Mouse (Mus musculus) MEL (cell line): ENCODE data around the gene Gm21969. TPM values are rescaled to one million over a fixed set of nuclear protein-coding genes. Genes with fewer than 3 reads are reported as not detected.

Experiments used
- DNase-seq: peaks from one replicate; pipeline ENCODE4 v3.0.0; 2011; ENCODE audit warnings: low read depth, low spot score
- H3K27ac ChIP-seq: 2 replicates; pipeline ENCODE4 v1.5.1; 2012; ENCODE audit warnings: low read depth, mild to moderate bottlenecking, control low read depth, low read length, moderate library complexity; ENCODE audit not compliant: control insufficient read depth
- H3K27me3 ChIP-seq, 2 experiments: fragments of 150-350 bp in 1 of 2; sonication (generic) in 1 of 2; 2 replicates each; pipeline ENCODE4 v1.6.1; 2012; ENCODE audit warnings: low read length in 2 of 2, mild to moderate bottlenecking in 2 of 2, improper control_type of control experiment in 1 of 2, moderate library complexity in 1 of 2; ENCODE audit not compliant: insufficient read depth in 2 of 2, control insufficient read depth in 1 of 2
- H3K36me3 ChIP-seq, 2 experiments: 2 replicates each; pipeline ENCODE4 v1.6.1; 2012 to 2014; ENCODE audit warnings: low read length in 2 of 2, improper control_type of control experiment in 1 of 2, inconsistent platforms in 1 of 2, mild to moderate bottlenecking in 1 of 2; ENCODE audit not compliant: insufficient read depth in 2 of 2, control insufficient read depth in 1 of 2
- H3K4me1 ChIP-seq, 2 experiments: fragments of 150-350 bp in 1 of 2; sonication (generic) in 1 of 2; 2 replicates each; pipeline ENCODE4 v1.6.1; 2012; ENCODE audit warnings: low read length in 2 of 2, improper control_type of control experiment in 1 of 2, mild to moderate bottlenecking in 1 of 2; ENCODE audit not compliant: insufficient read depth in 2 of 2, control insufficient read depth in 1 of 2
- H3K4me3 ChIP-seq, 2 experiments: fragments of 150-350 bp in 1 of 2; sonication (generic) in 1 of 2; 2 replicates each; pipeline ENCODE4 v1.5.1; 2012; ENCODE audit warnings: low read depth in 2 of 2, low read length in 2 of 2, mild to moderate bottlenecking in 2 of 2, moderate library complexity in 2 of 2, control low read depth in 1 of 2, improper control_type of control experiment in 1 of 2; ENCODE audit not compliant: control insufficient read depth in 1 of 2, insufficient read depth in 1 of 2
- H3K79me2 ChIP-seq: 2 replicates; pipeline ENCODE4 v1.6.1; 2012; ENCODE audit warnings: mild to moderate bottlenecking, low read length, moderate library complexity; ENCODE audit not compliant: control insufficient read depth, poor library complexity, insufficient read depth
- H3K9ac ChIP-seq: 2 replicates; pipeline ENCODE4 v1.6.1; 2012; ENCODE audit warnings: low read depth, mild to moderate bottlenecking, control low read depth, low read length, moderate library complexity; ENCODE audit not compliant: control insufficient read depth, poor library complexity, severe bottlenecking
- H3K9me3 ChIP-seq: fragments of 150-350 bp; sonication (generic); replicated peaks from 2 replicates; pipeline ENCODE4 v1.6.1; 2012; ENCODE audit warnings: mild to moderate bottlenecking, low read length, improper control_type of control experiment, moderate library complexity; ENCODE audit not compliant: insufficient read depth
- BHLHE40 ChIP-seq: IDR thresholded peaks from 2 replicates; pipeline ENCODE4 v1.6.1; 2012; ENCODE audit warnings: low read depth, mild to moderate bottlenecking, inconsistent platforms, low read length, improper control_type of control experiment, borderline replicate concordance
- CHD2 ChIP-seq: IDR thresholded peaks from 2 replicates; pipeline ENCODE4 v1.6.1; 2011; ENCODE audit warnings: low read length, improper control_type of control experiment
- CTCF ChIP-seq, 3 experiments: IDR thresholded peaks in 2 of 3; conservative IDR thresholded peaks in 1 of 3; 2 replicates each; pipeline ENCODE4 v1.5.1; 2011 to 2012; ENCODE audit warnings: low read length in 3 of 3, low read depth in 2 of 3, mild to moderate bottlenecking in 2 of 3, improper control_type of control experiment in 1 of 3, inconsistent platforms in 1 of 3, mixed read lengths in 1 of 3, moderate library complexity in 1 of 3; ENCODE audit not compliant: control insufficient read depth in 1 of 3, insufficient read depth in 1 of 3, poor library complexity in 1 of 3, severe bottlenecking in 1 of 3
- ELF1 ChIP-seq: IDR thresholded peaks from 2 replicates; pipeline ENCODE4 v1.6.1; 2014; ENCODE audit warnings: low read depth, mild to moderate bottlenecking, inconsistent platforms, low read length, improper control_type of control experiment, moderate library complexity
- EP300 ChIP-seq, 2 experiments: IDR thresholded peaks; 2 replicates each; pipeline ENCODE4 v1.6.1; 2011; ENCODE audit warnings: improper control_type of control experiment in 2 of 2, low read length in 2 of 2, low read depth in 1 of 2, mild to moderate bottlenecking in 1 of 2
- ETS1 ChIP-seq: IDR thresholded peaks from 2 replicates; pipeline ENCODE4 v1.6.1; 2012; ENCODE audit warnings: low read depth, mild to moderate bottlenecking, inconsistent platforms, low read length, improper control_type of control experiment, moderate library complexity
- GABPA ChIP-seq: IDR thresholded peaks from 2 replicates; pipeline ENCODE4 v1.6.1; 2012; ENCODE audit warnings: low read depth, mild to moderate bottlenecking, inconsistent platforms, low read length, improper control_type of control experiment, moderate library complexity
- GATA1 ChIP-seq: IDR thresholded peaks from 2 replicates; pipeline ENCODE4 v1.6.1; 2011; ENCODE audit warnings: low read depth, low read length, improper control_type of control experiment
- JUND ChIP-seq: IDR thresholded peaks from 2 replicates; pipeline ENCODE4 v1.6.1; 2011; ENCODE audit warnings: low read depth, mild to moderate bottlenecking, improper control_type of control experiment, low read length
- KAT2A ChIP-seq: conservative IDR thresholded peaks from 2 replicates; pipeline ENCODE4 v1.6.1; 2012; ENCODE audit warnings: low read depth, low read length, improper control_type of control experiment, inconsistent platforms
- MAFK ChIP-seq: IDR thresholded peaks from 2 replicates; pipeline ENCODE4 v1.6.1; 2011; ENCODE audit warnings: low read depth, mild to moderate bottlenecking, low read length, improper control_type of control experiment, borderline replicate concordance
- MAX ChIP-seq: IDR thresholded peaks from 2 replicates; pipeline ENCODE4 v1.6.1; 2011; ENCODE audit warnings: low read length, improper control_type of control experiment
- MYC ChIP-seq: IDR thresholded peaks from 2 replicates; pipeline ENCODE4 v1.6.1; 2011; ENCODE audit warnings: low read depth, mild to moderate bottlenecking, low read length, improper control_type of control experiment, moderate library complexity
- NELFE ChIP-seq: IDR thresholded peaks from 2 replicates; pipeline ENCODE4 v1.6.1; 2011; ENCODE audit warnings: low read depth, low read length, improper control_type of control experiment
- NRF1 ChIP-seq: IDR thresholded peaks from 2 replicates; pipeline ENCODE4 v1.6.1; 2014; ENCODE audit warnings: low read depth, mild to moderate bottlenecking, inconsistent platforms, low read length, improper control_type of control experiment, moderate library complexity; ENCODE audit not compliant: poor library complexity, insufficient read depth, severe bottlenecking
- POLR2A ChIP-seq, 2 experiments: IDR thresholded peaks; 2 replicates each; pipeline ENCODE4 v1.6.1; 2011 to 2012; ENCODE audit warnings: low read length in 2 of 2, mild to moderate bottlenecking in 2 of 2, control low read depth in 1 of 2, improper control_type of control experiment in 1 of 2, low read depth in 1 of 2, moderate library complexity in 1 of 2; ENCODE audit not compliant: control insufficient read depth in 1 of 2, insufficient read depth in 1 of 2, poor library complexity in 1 of 2
- POLR2AphosphoS2 ChIP-seq: IDR thresholded peaks from 2 replicates; pipeline ENCODE4 v1.6.1; 2011; ENCODE audit warnings: low read length, improper control_type of control experiment
- POLR2AphosphoS5 ChIP-seq: IDR thresholded peaks from 2 replicates; pipeline ENCODE4 v1.6.1; 2012; ENCODE audit warnings: low read depth, borderline replicate concordance, mild to moderate bottlenecking, inconsistent platforms, low read length, moderate library complexity, mixed read lengths
- SMC3 ChIP-seq: IDR thresholded peaks from 2 replicates; pipeline ENCODE4 v1.6.1; 2011; ENCODE audit warnings: low read depth, low read length, improper control_type of control experiment
- TAL1 ChIP-seq: IDR thresholded peaks from 2 replicates; pipeline ENCODE4 v1.6.1; 2012; ENCODE audit warnings: mild to moderate bottlenecking, inconsistent platforms, low read length, moderate library complexity, mixed read lengths
- TCF12 ChIP-seq: IDR thresholded peaks from 2 replicates; pipeline ENCODE4 v1.6.1; 2014; ENCODE audit warnings: low read depth, mild to moderate bottlenecking, inconsistent platforms, low read length, improper control_type of control experiment, moderate library complexity
- USF1 ChIP-seq: IDR thresholded peaks from 2 replicates; pipeline ENCODE4 v1.6.1; 2014; ENCODE audit warnings: low read depth, mild to moderate bottlenecking, inconsistent platforms, low read length, improper control_type of control experiment, moderate library complexity
- USF2 ChIP-seq, 2 experiments: IDR thresholded peaks; 2 replicates each; pipeline ENCODE4 v1.6.1; 2011 to 2012; ENCODE audit warnings: improper control_type of control experiment in 2 of 2, low read length in 2 of 2, borderline replicate concordance in 1 of 2, inconsistent platforms in 1 of 2, low read depth in 1 of 2, mild to moderate bottlenecking in 1 of 2; ENCODE audit not compliant: insufficient read depth in 1 of 2
- ZNF384 ChIP-seq: IDR thresholded peaks from 2 replicates; pipeline ENCODE4 v1.6.1; 2012; ENCODE audit warnings: low read depth, mild to moderate bottlenecking, inconsistent platforms, low read length, improper control_type of control experiment
- polyA plus RNA-seq, 2 experiments: library from polyadenylated mRNA; stranded (reverse) in 1 of 2; unstranded in 1 of 2; fragments of >175 nt in 1 of 2; fragments of >200 nt in 1 of 2; gene quantifications; 2 replicates each; pipeline versions ENCODE4 v1.2.1 to v1.2.4; 2012; ENCODE audit warnings: low replicate concordance in 2 of 2, low read depth in 1 of 2; ENCODE audit not compliant: insufficient read length in 2 of 2, insufficient read depth in 1 of 2, missing spikeins in 1 of 2
- total RNA-seq: library from RNA; depleted of rRNA; stranded (reverse); fragments of 300-350 nt; gene quantifications from 2 replicates; pipeline ENCODE4 v1.2.3, GENCODE M21; 2012

Gene Gm21969
- total and polyA plus RNA-seq, 3 experiments: 0.03 TPM; not detected in 2

- DNase-seq: peak; percentile 76
- H3K27me3 ChIP-seq: no peaks in the 10 kb centered on the region
- no peaks in the 10 kb centered on the region for H3K79me2 ChIP-seq
- H3K36me3 ChIP-seq: peaks cover 0 to 3% of the 10 kb centered on the region in 2 experiments; a peak in 1 of 4 replicates
- no peak overlapping the region for H3K9ac ChIP-seq
- H3K4me3 ChIP-seq: no peak overlapping the region
- H3K9me3 ChIP-seq: no peaks in the 10 kb centered on the region
- peak; percentile 70; the same call in 1 of the 2 replicates for TF ChIP-seq BHLHE40
- peak; percentile 16; the same call in 1 of the 2 replicates for TF ChIP-seq TAL1
- TF ChIP-seq MAFK: no peak
- TF ChIP-seq NRF1: peak; percentile 71
- no peak for TF ChIP-seq GABPA
- peak; percentile 45; the same call in 1 of the 2 replicates for TF ChIP-seq TCF12
- TF ChIP-seq MAX: peak; percentile 40; the same call in 1 of the 2 replicates
- peak; percentile 43; the same call in 1 of the 2 replicates for TF ChIP-seq USF1
- TF ChIP-seq POLR2AphosphoS5: no peak
- TF ChIP-seq POLR2A (IDR thresholded peaks at IDR 0.05; ENCODE audit: control insufficient read depth in 1 of 2, insufficient read depth in 1 of 2, low read depth in 1 of 2, low read length in 2 of 2, poor library complexity in 1 of 2): no peak
- TF ChIP-seq ELF1: no peak
- peak; percentile 33; the same call in 1 of the 2 replicates for TF ChIP-seq GATA1
- TF ChIP-seq ETS1: peak; percentile 46; the same call in 1 of the 2 replicates
- TF ChIP-seq EP300 (IDR thresholded peaks at IDR 0.05; ENCODE audit: low read depth in 1 of 2, low read length in 2 of 2): peak in 1 of 2 experiments; percentile 47; a peak in 2 of 4 replicates
- H3K27ac ChIP-seq: no peak overlapping the region
- peaks cover 0 to 7% of the 10 kb centered on the region in 2 experiments; a peak in 1 of 4 replicates for H3K4me1 ChIP-seq
Measured at GRCm38 (mm10) chr4:139555951-139556350, 47.0 kb upstream of the Gm21969 start.

GRCm38 (mm10) chr4:139568361-139568760 lies 34.6 kb upstream of the Gm21969 start:
- Histone ChIP-seq H3K79me2 (no peaks in the 10 kb centered on the region), H3K9me3 (no peaks in the 10 kb centered on the region)
- DNase-seq: no peak
- TF ChIP-seq EP300 (IDR thresholded peaks at IDR 0.05; ENCODE audit: low read depth in 1 of 2, low read length in 2 of 2) (no peak), NRF1 (no peak), USF2 (IDR thresholded peaks at IDR 0.05; ENCODE audit: borderline replicate concordance in 1 of 2, insufficient read depth in 1 of 2, low read depth in 1 of 2, low read length in 2 of 2) (no peak), POLR2AphosphoS5 (no peak), USF1 (no peak), KAT2A (no peak), ZNF384 (no peak), SMC3 (no peak), CTCF (IDR thresholded peaks at IDR 0.05 in 2 of 3, conservative IDR thresholded peaks at IDR 0.05 in 1 of 3; ENCODE audit: control insufficient read depth in 1 of 3, insufficient read depth in 1 of 3, low read depth in 2 of 3, low read length in 3 of 3, poor library complexity in 1 of 3, severe bottlenecking in 1 of 3) (no peak), CHD2 (no peak), NELFE (no peak), ETS1 (no peak), POLR2A (IDR thresholded peaks at IDR 0.05; ENCODE audit: control insufficient read depth in 1 of 2, insufficient read depth in 1 of 2, low read depth in 1 of 2, low read length in 2 of 2, poor library complexity in 1 of 2) (no peak), MAFK (no peak), BHLHE40 (no peak), MYC (no peak), JUND (no peak), POLR2AphosphoS2 (no peak), GATA1 (no peak)
- TF ChIP-seq, all 39 proteins: peak for 0
- no peak overlapping the region for H3K9ac ChIP-seq
- no peaks in the 10 kb centered on the region for H3K36me3 ChIP-seq
- H3K27ac ChIP-seq: no peak overlapping the region
- no peaks in the 10 kb centered on the region for H3K27me3 ChIP-seq
- H3K4me3 ChIP-seq: no peak overlapping the region
- H3K4me1 ChIP-seq: no peaks in the 10 kb centered on the region
